Mouse (Mus musculus) cerebellum, adult 2 months (tissue): ENCODE results near the gene Zfp879. TPM values are rescaled to one million over a fixed set of nuclear protein-coding genes. Genes with fewer than 3 reads are reported as not detected.

Source experiments
- DNase-seq, 2 experiments: peaks; one replicate each; pipeline ENCODE4 v3.0.0; 2021
- H3K27ac ChIP-seq: fragments of 200-500 bp; 2 replicates; pipeline ENCODE4 v1.5.1; 2012; ENCODE audit warnings: low read length, control low read depth, inconsistent platforms; ENCODE audit not compliant: insufficient read depth
- H3K27me3 ChIP-seq: fragments of 200-500 bp; 2 replicates; pipeline ENCODE4 v1.6.1; 2012; ENCODE audit warnings: inconsistent platforms, mild to moderate bottlenecking, low read length, moderate library complexity; ENCODE audit not compliant: control insufficient read depth, insufficient read depth
- H3K4me1 ChIP-seq: fragments of 200-500 bp; 2 replicates; pipeline ENCODE4 v1.6.1; 2011; ENCODE audit warnings: low read length; ENCODE audit not compliant: control insufficient read depth, insufficient read depth
- H3K4me3 ChIP-seq: fragments of 200-500 bp; replicated peaks from 2 replicates; pipeline ENCODE3; 2011; ENCODE audit warnings: mild to moderate bottlenecking, low read depth, low read length, control low read depth; ENCODE audit not compliant: insufficient read depth
- CTCF ChIP-seq: fragments of 200-500 bp; IDR thresholded peaks from 2 replicates; pipeline ENCODE4 v1.5.1; 2011; ENCODE audit warnings: low read depth, mild to moderate bottlenecking, control low read depth, low read length, moderate library complexity, borderline replicate concordance; ENCODE audit not compliant: insufficient read depth
- POLR2A ChIP-seq: fragments of 200-500 bp; IDR thresholded peaks from 2 replicates; pipeline ENCODE4 v1.6.1; 2011; ENCODE audit warnings: low read length, control low read depth, borderline replicate concordance; ENCODE audit not compliant: insufficient read depth
- WGBS: fragments of 180-500 bp; shearing (Covaris S2); methylation state at CpG from one replicate; pipeline ENCODE4 v1.1.7; 2018; 5-methylcytosine and 5-hydroxymethylcytosine counted together
- polyA plus RNA-seq: library from polyadenylated mRNA; depleted of rRNA; stranded (reverse); fragments of >200 nt; gene quantifications from 2 replicates; pipeline ENCODE4 v1.2.3, GENCODE M21; 2012

Gene Zfp879
- polyA plus RNA-seq, 1 experiment: 1.5 TPM

GRCm38 (mm10) chr11:50850177-50850735 is 8.9 kb upstream of the Zfp879 start, which contains the start of gene Grm6:
Gene Grm6 (plus strand): TSS chr11:50850685.
- no peaks in the 10 kb centered on the region for H3K4me1 ChIP-seq
- H3K4me3 ChIP-seq: peak within 1 kb of the TSS; percentile 11
- H3K27ac ChIP-seq: no peak within 1 kb of the TSS
- peaks cover 4% of the 10 kb centered on the region; the same call in 1 of the 2 replicates for H3K27me3 ChIP-seq
- no peak for DNase-seq
- TF ChIP-seq POLR2A (no peak), CTCF (no peak)
- 1% methylated on average over 11 of the region's 11 CpGs for WGBS

DNA sequence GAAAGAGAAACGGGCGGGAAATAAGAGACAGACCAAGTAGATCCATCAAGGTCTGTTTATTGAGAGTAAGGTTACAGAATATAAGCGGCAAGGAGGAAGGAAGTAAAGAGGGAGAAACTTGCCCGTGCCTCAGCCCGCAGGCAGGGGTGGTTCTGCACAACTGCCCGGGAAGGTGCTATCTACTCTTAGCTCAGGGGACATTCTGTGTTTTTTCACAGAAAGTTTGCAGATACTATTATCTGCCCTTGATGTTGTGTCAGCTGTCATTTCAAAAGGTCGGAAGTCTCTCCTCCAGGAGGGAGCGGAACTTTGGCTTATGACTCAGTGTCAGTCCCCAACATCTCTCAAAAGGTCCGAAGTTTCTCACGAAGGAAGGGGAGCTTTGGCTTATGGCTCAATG is 8.0 kb upstream of the Zfp879 start:
- no peaks in the 10 kb centered on the region for H3K4me1 ChIP-seq
- H3K4me3 ChIP-seq: no peak overlapping the region
- H3K27ac ChIP-seq: no peak overlapping the region
- 14% methylated on average over 10 of the region's 10 CpGs for WGBS
- DNase-seq: no peak
- H3K27me3 ChIP-seq: peaks cover 4% of the 10 kb centered on the region; the same call in 1 of the 2 replicates
- TF ChIP-seq CTCF (no peak), POLR2A (no peak)

GRCm38 (mm10) chr11:50848520-50849137 is 7.3 kb upstream of the Zfp879 start:
- Histone ChIP-seq H3K4me1 (no peaks in the 10 kb centered on the region), H3K4me3 (no peak overlapping the region), H3K27me3 (peaks cover 4% of the 10 kb centered on the region; the same call in 1 of the 2 replicates), H3K27ac (no peak overlapping the region)
- TF ChIP-seq POLR2A (no peak), CTCF (no peak)
- WGBS: 39% methylated on average over 3 of the region's 3 CpGs
- DNase-seq: no peak

- TF ChIP-seq CTCF (peak; percentile 42; the same call in 1 of the 2 replicates), POLR2A (no peak)
- WGBS: 46% methylated on average over 5 of the region's 5 CpGs
- no peak for DNase-seq
Observed at GRCm38 (mm10) chr11:50847047-50847446, 5.7 kb upstream of the Zfp879 start.

DNA sequence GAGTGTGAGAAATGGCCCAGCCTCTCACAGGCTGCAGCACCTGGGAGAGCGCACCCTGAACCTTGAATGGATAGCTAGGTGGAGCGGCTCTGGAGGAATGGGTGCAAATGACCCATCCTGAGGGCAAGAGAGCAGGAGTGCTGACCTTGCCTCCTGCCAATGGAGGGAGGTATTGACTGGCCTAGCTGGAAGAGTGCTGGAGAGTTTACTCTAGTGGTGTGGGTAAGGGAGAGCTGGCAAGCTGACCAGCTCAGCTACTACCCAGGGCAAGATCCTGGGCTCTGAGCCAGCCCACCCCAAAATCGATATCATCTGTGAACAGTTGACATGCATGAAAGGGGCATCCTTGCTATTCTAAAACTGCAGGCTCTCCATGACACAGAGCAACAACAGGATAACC is 4.6 kb upstream of the Zfp879 start:
- no peak overlapping the region for H3K27ac ChIP-seq
- 70% methylated on average over 3 of the region's 3 CpGs for WGBS

More at GRCm38 (mm10) chr11:50847047-50847446, 5.7 kb upstream of the Zfp879 start:
- H3K27ac ChIP-seq: no peak overlapping the region
- no peak overlapping the region for H3K4me3 ChIP-seq
- H3K4me1 ChIP-seq: no peaks in the 10 kb centered on the region
- H3K27me3 ChIP-seq: peaks cover 4% of the 10 kb centered on the region; the same call in 1 of the 2 replicates

DNA sequence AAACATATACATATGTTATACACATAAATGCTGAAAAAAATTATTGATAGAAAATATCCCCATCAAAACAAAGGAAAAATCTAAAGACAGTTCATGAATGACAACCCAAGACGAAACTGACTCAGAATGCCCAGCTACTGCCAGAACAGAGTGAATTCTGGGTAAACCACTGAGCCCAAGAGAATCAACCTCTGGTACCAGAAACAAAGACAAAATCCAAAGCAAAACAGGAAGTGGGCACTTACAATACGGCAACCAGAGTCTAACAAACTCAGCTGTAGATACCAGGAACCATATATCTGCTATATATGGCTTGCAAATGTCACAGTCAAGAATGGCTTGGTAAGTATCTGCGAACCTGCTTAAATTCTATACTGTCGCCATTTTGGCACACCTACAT is 5.6 kb downstream of the Zfp879 start:
- Histone ChIP-seq H3K27ac (no peak overlapping the region), H3K4me3 (no peak overlapping the region), H3K4me1 (no peaks in the 10 kb centered on the region), H3K27me3 (no peaks in the 10 kb centered on the region)
- no peak for TF ChIP-seq POLR2A
- no peak for TF ChIP-seq CTCF
- WGBS: 87% methylated on average over 4 of the region's 4 CpGs
- DNase-seq: no peak

More for the DNA sequence above, 4.6 kb upstream of the Zfp879 start:
- no peak for DNase-seq
- Histone ChIP-seq H3K4me3 (no peak overlapping the region), H3K4me1 (no peaks in the 10 kb centered on the region), H3K27me3 (peaks cover 4% of the 10 kb centered on the region; the same call in 1 of the 2 replicates)
- TF ChIP-seq POLR2A (no peak), CTCF (no peak)

GRCm38 (mm10) chr11:50827010-50827953 is 14.1 kb downstream of the Zfp879 start, which contains the start of gene Zfp354c:
Gene Zfp354c (minus strand): TSS chr11:50827724.
- no peaks in the 10 kb centered on the region for H3K4me1 ChIP-seq
- no peak for TF ChIP-seq CTCF
- peak; percentile 92; the same call in 1 of the 2 replicates for TF ChIP-seq POLR2A

More at GRCm38 (mm10) chr11:50827010-50827953, 14.1 kb downstream of the Zfp879 start, which contains the start of gene Zfp354c:
- WGBS: under 1% methylated on average over 45 of the region's 45 CpGs
- Histone ChIP-seq H3K27me3 (no peaks in the 10 kb centered on the region), H3K4me3 (peak within 1 kb of the TSS; percentile 82), H3K27ac (peak within 1 kb of the TSS; percentile 3; the same call in 1 of the 2 replicates)
- peak; percentile 88 to 90 for DNase-seq
